Mouse (Mus musculus) heart, embryonic 13.5 days (tissue): ENCODE data around the gene Glipr1l1. TPM values are rescaled to one million over a fixed set of nuclear protein-coding genes. Genes with fewer than 3 reads are reported as not detected.
"Not testable (repeated sequence)": the region's sequence is repeated elsewhere in the genome, so short reads cannot be mapped to it uniquely, and the experiment has no call there.

Source experiments
- ATAC-seq: fragments of 200-750 bp; cut with Nextera tagmentation; 2 replicates; pipeline ENCODE4 v1.8.0; 2017; ENCODE audit warnings: moderate TSS enrichment; ENCODE audit not compliant: insufficient number of reproducible peaks, low FRiP score, low TSS enrichment; ENCODE audit errors: extremely low read depth
- H3K27ac ChIP-seq: fragments of 300-500 bp; sonication (generic); replicated peaks from 2 replicates; pipeline ENCODE4 v1.5.1; 2015; ENCODE audit warnings: moderate library complexity, mild to moderate bottlenecking, inconsistent platforms
- H3K27me3 ChIP-seq: fragments of 300-500 bp; sonication (generic); replicated peaks from 2 replicates; pipeline ENCODE4 v1.6.1; 2015; ENCODE audit warnings: mild to moderate bottlenecking, inconsistent platforms
- H3K36me3 ChIP-seq: fragments of 300-500 bp; sonication (generic); 2 replicates; pipeline ENCODE4 v1.6.1; 2015; ENCODE audit warnings: mild to moderate bottlenecking, inconsistent platforms
- H3K4me1 ChIP-seq: fragments of 300-500 bp; sonication (generic); 2 replicates; pipeline ENCODE4 v1.6.1; 2015; ENCODE audit warnings: inconsistent platforms
- H3K4me2 ChIP-seq: fragments of 300-500 bp; sonication (generic); 2 replicates; pipeline ENCODE4 v1.6.1; 2015; ENCODE audit warnings: inconsistent platforms, mild to moderate bottlenecking, moderate library complexity
- H3K4me3 ChIP-seq: fragments of 300-500 bp; sonication (generic); 2 replicates; pipeline ENCODE4 v1.5.1; 2015; ENCODE audit warnings: moderate library complexity, mild to moderate bottlenecking, inconsistent platforms
- H3K9ac ChIP-seq: fragments of 300-500 bp; sonication (generic); 2 replicates; pipeline ENCODE4 v1.6.1; 2015; ENCODE audit warnings: inconsistent platforms, mild to moderate bottlenecking, moderate library complexity
- H3K9me3 ChIP-seq: fragments of 300-500 bp; sonication (generic); 2 replicates; pipeline ENCODE4 v1.6.1; 2016; ENCODE audit warnings: inconsistent platforms
- WGBS: fragments of 180-500 bp; shearing (Covaris S2); methylation state at CpG from one replicate; pipeline ENCODE4 v1.1.7; 2015; ENCODE audit warnings: mixed read lengths; 5-methylcytosine and 5-hydroxymethylcytosine counted together
- polyA plus RNA-seq: library from polyadenylated mRNA; unstranded; fragments of >200 nt; fragmentation: Nextera tagmentation; extraction: Ambion mirVana; gene quantifications from 2 replicates; pipeline ENCODE4 v1.2.1, GENCODE M21; 2015

The Glipr1l1 gene
- polyA plus RNA-seq: not detected in 2 replicates

- Histone ChIP-seq H3K36me3 (no peaks in the 10 kb centered on the region), H3K9me3 (no peaks in the 10 kb centered on the region), H3K4me3 (no peak within 1 kb of the TSS), H3K9ac (no peak within 1 kb of the TSS), H3K4me2 (no peak within 1 kb of the TSS), H3K27ac (no peak within 1 kb of the TSS), H3K27me3 (no peaks in the 10 kb centered on the region), H3K4me1 (no peaks in the 10 kb centered on the region)
- ATAC-seq: no peak
- 55% methylated on average over 14 of the region's 14 CpGs for WGBS
Observed at GRCm38 (mm10) chr10:112059702-112060582, at the start of gene Glipr1l1. Glipr1l1 (plus strand) TSS chr10:112060189.

GRCm38 (mm10) chr10:112023585-112023984 is 36.4 kb upstream of the Glipr1l1 start:
- Histone ChIP-seq H3K9me3 (0 out of 2 replicates have a peak, but pooled peaks cover 3% of the 10 kb centered on the region), H3K27me3 (no peaks in the 10 kb centered on the region), H3K36me3 (no peaks in the 10 kb centered on the region), H3K4me3 (no peak overlapping the region), H3K4me1 (no peaks in the 10 kb centered on the region), H3K9ac (no peak overlapping the region), H3K4me2 (no peak overlapping the region), H3K27ac (no peak overlapping the region)
- ATAC-seq: no peak
- WGBS: 60% methylated on average over 2 of the region's 2 CpGs

- WGBS: 70% methylated on average over 3 of the region's 3 CpGs
- not testable (repeated sequence) for ATAC-seq, H3K36me3 ChIP-seq, H3K4me3 ChIP-seq, H3K4me1 ChIP-seq, H3K27ac ChIP-seq, H3K27me3 ChIP-seq, H3K9ac ChIP-seq, H3K9me3 ChIP-seq, H3K4me2 ChIP-seq
Observed at GRCm38 (mm10) chr10:112028689-112029088, 31.3 kb upstream of the Glipr1l1 start.

GRCm38 (mm10) chr10:112043523-112043922 is 16.5 kb upstream of the Glipr1l1 start:
- not testable (repeated sequence) for H3K4me1 ChIP-seq, H3K27ac ChIP-seq, H3K27me3 ChIP-seq, H3K4me2 ChIP-seq, H3K4me3 ChIP-seq, ATAC-seq, H3K36me3 ChIP-seq, H3K9me3 ChIP-seq, H3K9ac ChIP-seq
- 71% methylated on average over 9 of the region's 9 CpGs for WGBS

- H3K4me1 ChIP-seq: not testable (repeated sequence)
Observed at GRCm38 (mm10) chr10:112044283-112044682, 15.7 kb upstream of the Glipr1l1 start.

GRCm38 (mm10) chr10:112051220-112051619 is 8.8 kb upstream of the Glipr1l1 start:
- H3K27me3 ChIP-seq: no peaks in the 10 kb centered on the region
- H3K9me3 ChIP-seq: no peaks in the 10 kb centered on the region
- no peak overlapping the region for H3K4me2 ChIP-seq
- H3K4me1 ChIP-seq: no peaks in the 10 kb centered on the region
- H3K9ac ChIP-seq: no peak overlapping the region
- H3K4me3 ChIP-seq: no peak overlapping the region
- H3K27ac ChIP-seq: no peak overlapping the region
- H3K36me3 ChIP-seq: no peaks in the 10 kb centered on the region
- ATAC-seq: no peak

More at GRCm38 (mm10) chr10:112044283-112044682, 15.7 kb upstream of the Glipr1l1 start:
- ATAC-seq, H3K9me3 ChIP-seq, H3K36me3 ChIP-seq, H3K27me3 ChIP-seq, H3K4me3 ChIP-seq, H3K27ac ChIP-seq, H3K4me2 ChIP-seq, H3K9ac ChIP-seq: not testable (repeated sequence)
- 55% methylated on average over 14 of the region's 14 CpGs for WGBS

GRCm38 (mm10) chr10:112051956-112052355 is 8.0 kb upstream of the Glipr1l1 start:
- ATAC-seq, H3K9me3 ChIP-seq, H3K27ac ChIP-seq, H3K9ac ChIP-seq, H3K36me3 ChIP-seq, H3K27me3 ChIP-seq, H3K4me2 ChIP-seq, H3K4me1 ChIP-seq, H3K4me3 ChIP-seq: not testable (repeated sequence)
- WGBS: 55% methylated on average over 2 of the region's 2 CpGs

- not testable (repeated sequence) for H3K4me2 ChIP-seq, H3K9ac ChIP-seq, H3K4me3 ChIP-seq, H3K36me3 ChIP-seq, ATAC-seq, H3K27me3 ChIP-seq, H3K27ac ChIP-seq, H3K9me3 ChIP-seq, H3K4me1 ChIP-seq
- 81% methylated on average over 6 of the region's 6 CpGs for WGBS
Observed at GRCm38 (mm10) chr10:112060583-112060934, 570 bp downstream of the Glipr1l1 start.

GRCm38 (mm10) chr10:112080044-112080443 is 20.1 kb downstream of the Glipr1l1 start:
- no peaks in the 10 kb centered on the region for H3K4me1 ChIP-seq
- H3K9ac ChIP-seq: no peak overlapping the region
- H3K9me3 ChIP-seq: no peaks in the 10 kb centered on the region
- no peak for ATAC-seq
- WGBS: 20% methylated on average over 2 of the region's 2 CpGs
- no peak overlapping the region for H3K4me3 ChIP-seq
- no peak overlapping the region for H3K4me2 ChIP-seq
- H3K27ac ChIP-seq: no peak overlapping the region
- no peaks in the 10 kb centered on the region for H3K27me3 ChIP-seq
- H3K36me3 ChIP-seq: no peaks in the 10 kb centered on the region

- Histone ChIP-seq H3K4me3 (no peak within 1 kb of the TSS), H3K27me3 (no peaks in the 10 kb centered on the region), H3K9me3 (no peaks in the 10 kb centered on the region), H3K36me3 (no peaks in the 10 kb centered on the region), H3K4me1 (no peaks in the 10 kb centered on the region), H3K9ac (no peak within 1 kb of the TSS), H3K27ac (no peak within 1 kb of the TSS), H3K4me2 (no peak within 1 kb of the TSS)
- no peak for ATAC-seq
- 90% methylated on average over 14 of the region's 14 CpGs for WGBS
Observed at GRCm38 (mm10) chr10:112083157-112083556, 23.2 kb downstream of the Glipr1l1 start, which contains the start of gene Glipr1l2. Glipr1l2 (plus strand) TSS chr10:112083354.

- peaks cover 16% of the 10 kb centered on the region for H3K9me3 ChIP-seq
- not testable (repeated sequence) for H3K4me3 ChIP-seq, H3K4me1 ChIP-seq, H3K27ac ChIP-seq, H3K4me2 ChIP-seq, H3K36me3 ChIP-seq, H3K9ac ChIP-seq, H3K27me3 ChIP-seq, ATAC-seq
- WGBS: 2% methylated on average over 5 of the region's 5 CpGs
Observed at GRCm38 (mm10) chr10:112105785-112106184, 45.8 kb downstream of the Glipr1l1 start.

- H3K36me3 ChIP-seq: no peaks in the 10 kb centered on the region
- no peaks in the 10 kb centered on the region for H3K27me3 ChIP-seq
- no peak overlapping the region for H3K4me2 ChIP-seq
- ATAC-seq: no peak
- H3K4me1 ChIP-seq: no peaks in the 10 kb centered on the region
- 83% methylated on average over 7 of the region's 7 CpGs for WGBS
- H3K4me3 ChIP-seq: no peak overlapping the region
- H3K27ac ChIP-seq: no peak overlapping the region
- no peak overlapping the region for H3K9ac ChIP-seq
- H3K9me3 ChIP-seq: no peaks in the 10 kb centered on the region
Observed at GRCm38 (mm10) chr10:112110401-112110800, 50.4 kb downstream of the Glipr1l1 start.
